Mouse (Mus musculus): ENCODE results near the gene Tepsin.

The Tepsin gene

DNA sequence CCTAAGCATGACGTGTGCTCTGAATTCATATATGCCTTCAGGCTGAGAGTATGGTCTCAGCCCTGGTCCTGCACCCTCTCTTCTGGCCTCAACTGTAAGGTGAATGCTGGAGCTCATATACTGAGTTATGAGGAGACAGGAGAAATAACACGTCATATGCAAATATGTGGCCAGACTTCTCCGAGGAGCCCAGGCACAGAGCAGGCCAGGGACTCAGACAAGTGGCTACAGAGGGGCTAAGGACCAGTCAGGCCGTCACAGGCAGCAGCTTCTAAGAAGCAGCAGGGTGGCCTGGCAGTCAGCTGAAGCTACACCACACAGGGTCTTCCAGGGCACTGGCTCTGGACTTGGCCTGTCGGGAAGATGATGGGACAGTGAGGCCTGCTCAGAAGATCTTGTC lies 35.2 kb downstream of the Tepsin start:
- no peak for DNase-seq

DNA sequence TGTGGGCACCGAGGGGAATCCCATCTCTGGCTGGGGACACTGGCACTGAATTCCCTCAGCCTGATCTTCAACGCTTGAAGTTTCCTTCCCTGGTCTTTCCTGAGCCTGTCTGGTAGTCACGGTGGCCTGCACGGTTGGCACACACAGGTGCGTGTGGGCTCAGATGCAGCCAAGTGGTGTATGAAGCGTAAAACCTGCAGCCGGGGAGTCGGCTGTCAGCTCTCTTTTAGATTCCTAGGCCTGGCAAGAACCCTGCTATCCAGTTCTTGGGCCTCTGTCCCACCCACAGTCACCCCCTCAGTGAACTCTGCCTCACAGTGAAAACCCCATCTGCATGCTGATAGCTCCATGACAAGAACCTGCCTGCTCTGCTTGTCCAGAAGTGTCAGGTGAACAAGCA lies 37.9 kb downstream of the Tepsin start:
- no peak for DNase-seq

DNA sequence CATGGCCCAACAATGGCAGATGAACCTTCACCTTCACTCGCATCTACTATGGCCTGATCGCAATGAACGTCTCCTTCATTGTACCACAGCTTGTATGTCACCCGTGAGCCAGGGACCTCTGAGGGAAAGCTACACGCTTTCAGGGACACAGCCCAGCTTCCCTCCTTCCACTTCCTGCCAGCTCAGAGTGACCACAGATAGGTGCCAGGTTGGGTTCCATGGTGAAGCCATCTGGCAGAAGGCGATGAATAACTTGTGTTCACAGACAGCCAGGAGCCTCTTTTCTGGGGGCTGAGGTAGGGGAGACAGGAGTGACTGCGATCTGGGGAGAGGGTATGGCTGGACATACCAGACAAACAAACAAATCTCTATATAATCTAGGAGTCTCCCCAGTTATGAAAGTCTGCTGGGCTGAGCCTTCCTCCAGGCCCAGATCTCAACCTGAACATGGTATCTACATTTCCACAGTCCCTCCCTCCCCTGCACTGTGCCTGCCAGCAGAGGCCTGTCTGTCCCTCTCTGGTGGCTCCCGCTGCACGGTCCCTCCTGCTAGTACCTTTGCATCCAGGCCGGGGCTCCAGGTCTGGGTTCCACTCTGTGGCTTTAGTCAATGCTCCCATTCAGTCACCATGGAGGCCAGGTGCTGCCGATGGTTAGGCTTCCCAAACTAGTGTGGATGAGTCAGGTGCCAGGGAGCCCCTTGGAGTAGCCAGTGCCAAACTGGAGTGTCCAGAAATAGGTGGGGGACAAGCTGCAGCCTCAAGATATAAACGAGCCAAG lies 42.4 kb downstream of the Tepsin start:
- no peak for DNase-seq

DNA sequence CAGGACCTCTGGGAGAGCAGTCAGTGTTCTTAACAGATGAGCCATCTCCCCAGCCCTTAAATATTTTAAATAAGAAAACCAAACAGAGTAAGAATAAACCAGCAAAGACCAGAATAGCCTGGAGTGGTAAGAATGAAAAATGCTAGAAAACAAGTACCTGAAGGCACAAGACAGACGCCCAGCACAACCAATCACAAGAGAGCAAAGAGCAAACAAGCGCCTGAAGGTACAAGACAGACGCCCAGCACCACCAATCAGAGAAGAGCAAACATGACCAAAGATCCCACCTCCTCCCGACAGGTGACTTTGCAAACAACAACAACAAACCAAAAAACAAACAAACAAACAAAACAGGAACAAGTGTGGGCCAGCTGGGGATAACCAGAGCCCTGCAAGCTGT lies 44.7 kb downstream of the Tepsin start:
- no peak for DNase-seq

DNA sequence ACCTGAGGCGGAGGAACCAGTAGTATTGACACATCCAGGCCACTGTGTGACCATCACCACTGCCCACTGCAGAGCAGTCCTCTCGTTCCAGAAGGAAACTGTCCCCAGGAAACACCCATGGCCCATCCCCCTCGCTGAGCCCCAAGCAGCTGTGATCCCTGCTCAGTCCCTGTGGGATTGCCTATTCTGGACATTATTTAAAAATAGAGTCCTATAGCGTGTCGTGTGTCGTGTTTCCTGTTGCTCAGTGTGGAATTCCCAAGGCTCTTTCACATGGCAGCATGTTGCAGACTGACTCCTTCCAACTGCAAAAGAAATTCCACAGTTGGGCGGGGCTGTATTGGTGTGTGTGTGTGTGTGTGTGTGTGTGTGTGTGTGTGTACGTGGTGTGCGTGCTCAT lies 46.3 kb downstream of the Tepsin start:
- DNase-seq = no peak

DNA sequence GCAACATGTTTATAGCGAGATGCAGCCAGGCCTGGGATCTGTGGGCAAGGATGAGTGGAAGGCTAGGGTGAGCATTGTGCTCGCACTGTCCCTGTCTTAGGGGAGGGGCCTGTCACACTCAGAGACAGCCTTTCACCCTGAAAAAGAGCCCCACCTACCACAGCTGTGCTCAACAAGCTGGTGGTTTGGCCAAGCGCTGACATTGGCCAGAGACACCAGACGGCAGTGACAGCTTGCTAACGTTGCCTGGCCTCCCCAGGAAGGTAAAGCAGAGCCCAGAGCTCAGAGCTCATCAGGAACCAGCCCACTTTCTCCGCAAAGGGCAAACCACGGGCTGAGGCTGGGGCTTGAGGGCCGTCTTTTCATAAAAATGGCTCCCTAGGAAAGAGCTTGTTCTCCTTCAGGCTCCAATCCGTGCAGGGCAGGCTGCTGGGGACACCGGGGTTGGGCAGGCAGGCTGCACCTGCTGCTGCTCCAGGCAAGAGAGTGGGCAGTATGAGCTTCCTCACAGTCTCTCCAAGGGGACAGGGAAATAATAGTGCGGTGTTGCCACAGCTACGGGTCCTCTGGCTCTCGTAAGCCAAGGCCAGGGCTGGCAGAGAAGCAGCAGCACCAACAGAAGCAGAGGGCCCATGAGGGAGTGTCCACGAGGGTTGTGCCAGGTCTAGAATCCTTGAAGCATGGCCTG lies 47.3 kb downstream of the Tepsin start:
- no peak for DNase-seq

DNA sequence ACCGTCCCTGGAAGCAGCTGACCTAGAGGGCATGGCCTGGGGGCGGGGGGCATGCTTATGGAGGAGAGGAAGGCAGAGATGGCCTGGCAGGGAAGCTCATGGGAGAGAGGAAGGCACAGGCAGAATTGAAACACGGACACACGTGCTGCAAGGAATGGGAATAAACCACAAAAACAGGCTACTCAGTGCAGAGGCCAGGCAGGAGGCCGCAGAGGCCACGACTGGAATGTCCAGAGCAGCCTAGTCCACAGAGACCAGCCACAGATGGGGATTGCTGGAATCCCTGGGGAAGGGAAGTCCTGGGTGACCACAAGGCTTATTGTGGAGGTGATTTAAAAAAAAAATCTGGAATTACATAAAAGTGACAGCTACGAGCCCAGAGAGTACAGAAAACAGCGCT lies 49.5 kb downstream of the Tepsin start:
- DNase-seq = no peak

DNA sequence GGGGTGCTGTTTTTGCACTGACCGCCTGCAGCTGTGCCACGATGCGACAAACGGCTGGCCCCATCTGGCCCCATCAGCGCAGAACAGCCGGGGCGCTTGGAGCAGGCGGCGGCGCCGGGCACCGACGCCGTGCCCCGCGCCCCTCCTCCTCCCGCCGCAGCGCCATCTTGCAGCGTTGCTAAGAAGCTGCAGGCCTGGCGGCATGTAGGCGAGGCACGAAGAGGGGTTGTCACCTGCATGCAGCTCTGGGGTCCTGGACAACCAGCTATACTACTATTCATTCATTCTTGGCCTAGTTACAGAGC lies 50.3 kb downstream of the Tepsin start:
- DNase-seq = no peak

DNA sequence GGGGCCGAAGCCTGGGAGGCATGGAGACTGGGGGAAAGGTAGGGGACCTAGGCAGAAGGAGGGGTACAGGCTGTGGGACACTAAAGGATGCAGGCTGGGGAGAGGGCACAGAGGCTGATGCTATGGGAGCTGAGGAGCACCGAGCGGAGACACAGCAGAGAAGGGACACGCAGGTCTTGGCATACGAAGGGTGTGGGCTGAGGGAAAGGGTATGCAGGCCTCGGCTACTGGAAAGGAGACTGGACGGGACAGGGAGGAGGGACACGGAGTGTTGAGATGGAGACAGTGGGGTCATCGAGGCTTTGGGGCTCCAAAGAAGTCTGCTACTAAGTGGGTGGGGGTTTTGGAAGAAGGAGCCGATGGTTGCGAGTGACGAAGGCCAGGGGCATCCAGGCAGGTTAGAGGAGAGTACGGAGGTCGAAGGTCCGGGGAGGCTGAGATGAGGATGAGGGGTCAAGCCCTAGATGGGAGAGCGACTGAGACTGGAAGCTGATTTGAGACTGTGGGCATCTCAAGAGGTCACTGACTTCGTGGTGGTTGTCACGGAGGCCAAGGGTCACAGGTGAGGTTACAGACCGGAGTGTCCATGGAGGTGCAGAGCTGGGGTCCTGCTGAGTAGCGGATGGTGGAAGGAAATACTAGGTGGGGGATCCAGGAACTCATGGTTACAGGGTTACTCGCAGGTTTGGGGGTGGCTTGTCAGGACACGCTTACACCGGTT lies 50.8 kb downstream of the Tepsin start:
- DNase-seq = no peak

DNA sequence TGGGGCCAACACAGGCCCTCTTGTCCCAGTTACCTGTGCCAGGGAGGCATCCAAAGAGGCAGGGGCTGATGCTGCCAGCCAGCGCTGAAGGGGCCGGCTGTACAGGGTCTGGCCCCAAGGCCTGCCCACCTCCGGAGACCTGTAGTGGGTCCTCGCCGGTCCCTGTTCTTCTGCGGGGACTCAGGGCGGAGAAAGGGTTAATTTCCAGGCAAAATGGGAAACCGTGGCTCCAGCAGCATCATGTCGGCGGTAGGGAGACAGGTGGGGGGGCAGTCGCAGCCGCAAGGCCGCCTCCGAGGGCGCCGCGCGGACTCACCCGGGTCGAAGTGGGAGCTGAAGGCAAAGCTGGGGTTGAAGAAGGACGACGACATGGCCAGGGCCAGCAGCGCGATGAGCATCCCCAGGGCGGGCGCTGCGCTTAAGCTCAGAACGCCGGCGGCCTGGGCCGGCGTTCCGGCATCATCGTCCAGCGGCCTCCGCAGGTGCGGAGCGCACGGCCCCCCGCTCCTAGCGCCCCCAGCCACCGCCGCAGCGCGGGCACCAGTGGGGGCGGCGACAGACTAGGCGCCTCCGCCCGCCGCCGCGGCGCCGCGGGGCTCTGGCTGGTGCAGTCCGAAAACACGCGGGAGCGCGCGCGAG lies 51.9 kb downstream of the Tepsin start, which contains the start of gene Aatk:
Gene Aatk, minus strand, starts transcription at position 615 of the 639 bp plus-strand sequence.
- DNase-seq = no peak

DNA sequence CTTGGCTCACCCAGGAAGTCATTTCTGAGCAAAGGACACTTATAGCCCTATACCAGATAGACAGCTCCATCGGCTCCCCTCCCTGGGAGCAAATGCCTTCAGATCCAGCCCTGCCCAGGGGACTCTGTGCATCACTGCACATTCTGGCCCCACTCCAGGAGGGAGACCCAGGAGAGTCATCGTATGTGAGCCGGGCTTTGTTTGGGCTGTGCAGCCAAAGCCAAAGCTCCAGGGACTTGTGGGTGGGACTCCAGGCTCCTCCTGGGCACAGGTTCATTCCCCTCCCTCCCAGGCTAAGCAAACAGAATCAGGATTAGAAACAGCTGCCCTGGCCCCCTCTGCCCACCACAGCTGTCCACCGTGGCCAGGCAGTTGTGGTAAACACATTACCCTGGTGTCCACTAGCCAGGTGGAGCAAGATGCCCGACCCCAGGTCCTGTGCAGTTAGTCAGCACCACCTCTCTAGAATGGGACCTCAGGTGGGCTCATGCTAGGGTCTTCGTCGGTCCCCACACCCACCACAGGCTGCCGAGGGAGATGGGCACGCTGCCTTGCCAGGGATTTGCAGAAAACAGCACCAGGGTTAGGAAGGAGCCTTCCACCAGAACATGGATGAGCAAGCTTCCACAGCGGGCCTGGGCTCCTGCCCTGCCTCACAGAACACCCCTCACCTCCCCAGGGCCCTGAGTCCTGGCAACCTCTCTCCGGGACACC lies 52.5 kb downstream of the Tepsin start:
- DNase-seq = no peak

DNA sequence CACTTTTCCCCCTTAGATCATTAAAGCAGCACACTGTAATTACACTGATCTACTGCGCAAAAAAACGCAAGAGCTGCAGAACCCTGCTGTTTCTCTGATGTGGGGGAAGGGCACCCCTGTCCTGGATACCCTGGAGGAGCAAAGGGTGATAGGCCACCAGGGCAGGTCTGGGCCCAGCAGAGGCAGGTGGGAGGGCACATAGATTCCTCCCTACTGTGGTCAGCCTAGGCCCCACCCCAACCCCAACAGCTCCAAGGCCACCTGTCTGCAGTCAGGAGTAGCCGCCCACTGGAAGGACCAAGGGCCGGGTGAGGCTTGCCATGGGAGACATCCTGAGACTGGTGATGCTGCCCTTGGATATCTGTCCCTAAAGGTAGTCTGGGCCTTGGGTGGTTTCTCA lies 53.2 kb downstream of the Tepsin start:
- no peak for DNase-seq

DNA sequence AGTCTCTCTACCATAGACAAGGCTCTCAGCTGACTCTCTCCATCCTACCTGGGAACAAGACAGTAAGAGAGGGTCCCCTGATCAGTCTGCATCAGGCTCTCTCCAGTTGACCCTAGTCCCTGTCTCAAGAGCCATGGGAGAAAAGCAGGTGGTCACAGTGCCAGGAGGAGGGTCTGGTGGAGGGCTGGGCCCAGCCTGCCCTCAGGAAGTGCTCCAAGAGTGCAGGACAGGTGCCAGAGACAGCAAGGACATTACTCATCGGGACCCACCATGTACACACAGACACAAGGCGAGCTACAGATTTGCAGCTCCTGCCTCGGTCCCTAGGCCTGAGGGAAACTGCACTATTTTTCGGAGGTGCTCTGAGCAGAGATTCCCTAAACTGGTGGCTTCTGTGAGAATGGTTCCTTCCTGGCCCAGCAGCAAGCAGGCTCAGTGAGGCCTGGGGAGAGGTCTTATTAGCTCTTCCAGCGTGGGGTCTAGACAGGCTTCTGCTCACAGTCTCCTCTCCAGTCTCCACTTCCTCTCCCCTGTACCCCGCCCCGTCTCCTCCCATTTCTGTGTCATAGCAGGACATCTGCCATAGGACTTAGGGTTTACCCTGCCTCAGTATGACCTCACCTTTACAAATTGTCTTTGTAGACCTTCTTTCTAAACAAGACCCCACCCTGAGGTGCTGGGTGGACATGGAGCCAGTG lies 56.2 kb downstream of the Tepsin start:
- DNase-seq = no peak

DNA sequence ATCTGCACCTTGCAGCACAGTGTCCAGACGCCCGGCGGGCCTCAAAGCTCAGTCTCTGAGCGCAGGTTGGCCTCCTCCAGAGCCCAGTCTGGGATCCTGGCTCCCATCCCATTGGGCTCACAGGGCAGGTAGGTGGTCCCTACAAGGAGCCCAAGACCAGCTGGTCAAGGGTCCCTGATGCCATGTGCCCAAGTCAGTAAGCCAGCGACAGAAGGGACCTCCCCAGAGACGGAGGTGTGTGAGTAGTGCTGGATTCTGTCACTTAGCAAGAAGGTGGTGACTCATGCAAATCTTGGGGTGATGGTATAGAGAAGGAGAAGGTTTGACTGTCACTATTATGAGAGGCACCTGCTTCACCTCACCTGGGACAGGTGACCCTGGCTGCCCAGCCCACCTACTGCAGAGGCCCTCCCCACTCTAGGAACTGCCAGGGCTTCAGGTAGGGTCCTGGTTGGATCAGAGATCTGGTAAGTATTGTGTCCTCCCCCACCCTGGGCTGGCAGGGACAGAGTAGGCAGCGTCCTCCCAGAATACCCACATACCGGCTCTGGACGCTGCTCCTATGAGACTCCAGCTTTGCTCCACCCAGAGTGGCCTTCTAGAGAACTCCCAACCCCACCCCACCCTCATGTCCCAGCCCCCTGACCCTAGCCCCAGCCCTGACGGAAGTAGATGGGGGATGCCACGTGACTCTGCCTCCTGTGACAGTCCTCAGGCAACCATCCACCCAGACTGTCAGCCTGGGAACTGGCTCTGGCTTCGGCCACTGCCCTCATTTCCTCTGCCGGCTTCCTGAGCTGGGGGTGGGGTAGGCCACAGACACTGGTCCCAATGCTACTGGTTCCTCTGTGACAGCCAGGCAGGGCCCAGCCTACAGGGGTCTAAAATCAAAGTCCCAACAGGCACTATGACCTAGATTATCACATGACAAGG lies 57.1 kb downstream of the Tepsin start:
- peak; percentile 63 for DNase-seq
